Mouse (Mus musculus): ENCODE results near the gene Exph5. TPM values are rescaled to one million over a fixed set of nuclear protein-coding genes. Genes with fewer than 3 reads are reported as not detected.

Exph5 gene
- polyA plus RNA-seq, 1 experiment from 2014 or later: 1.7 TPM

DNA sequence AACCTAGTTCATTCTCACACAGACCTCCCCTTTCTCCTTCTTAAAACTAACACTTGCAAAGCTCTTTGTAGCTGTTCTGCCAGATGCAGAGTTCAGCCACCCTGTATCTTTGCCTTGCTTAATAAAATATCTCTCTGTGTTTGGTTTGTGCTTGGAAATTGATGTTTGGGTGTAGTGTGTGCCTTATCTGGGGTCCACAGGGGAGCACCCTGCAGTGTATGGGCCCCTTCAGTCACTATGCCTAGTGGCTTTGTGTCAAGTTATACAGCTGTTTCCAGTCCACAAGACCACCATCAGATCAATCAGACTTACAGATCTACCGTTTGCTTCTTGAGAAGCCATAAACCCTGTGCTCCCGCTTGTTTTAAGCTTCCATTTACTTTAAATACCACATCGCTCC is 108.0 kb downstream of the Exph5 start:
- Histone ChIP-seq H3K9me3 (ENCODE audit: control insufficient read depth, low read length) (no peaks in the 10 kb centered on the region), H3K27ac (ENCODE audit: low read depth, low read length) (no peak overlapping the region), H3K27me3 (ENCODE audit: control insufficient read depth, insufficient read depth, low read length) (no peaks in the 10 kb centered on the region), H3K4me1 (replicated peaks; ENCODE audit: control insufficient read depth, insufficient read depth, low read length) (no peaks in the 10 kb centered on the region), H3K4me3 (ENCODE audit: low read depth, low read length) (no peak overlapping the region), H3K4me2 (replicated peaks; ENCODE audit: low read depth, low read length) (no peak overlapping the region), H3K9ac (ENCODE audit: low read depth, low read length) (no peak overlapping the region), H3K36me3 (ENCODE audit: control insufficient read depth, insufficient read depth, low read length) (no peaks in the 10 kb centered on the region)
- ATAC-seq (ENCODE audit: low FRiP score): no peak
- WGBS: 95% methylated on average over 3 of the region's 3 CpGs
- DNase-seq (ENCODE audit: low spot score): no peak

DNA sequence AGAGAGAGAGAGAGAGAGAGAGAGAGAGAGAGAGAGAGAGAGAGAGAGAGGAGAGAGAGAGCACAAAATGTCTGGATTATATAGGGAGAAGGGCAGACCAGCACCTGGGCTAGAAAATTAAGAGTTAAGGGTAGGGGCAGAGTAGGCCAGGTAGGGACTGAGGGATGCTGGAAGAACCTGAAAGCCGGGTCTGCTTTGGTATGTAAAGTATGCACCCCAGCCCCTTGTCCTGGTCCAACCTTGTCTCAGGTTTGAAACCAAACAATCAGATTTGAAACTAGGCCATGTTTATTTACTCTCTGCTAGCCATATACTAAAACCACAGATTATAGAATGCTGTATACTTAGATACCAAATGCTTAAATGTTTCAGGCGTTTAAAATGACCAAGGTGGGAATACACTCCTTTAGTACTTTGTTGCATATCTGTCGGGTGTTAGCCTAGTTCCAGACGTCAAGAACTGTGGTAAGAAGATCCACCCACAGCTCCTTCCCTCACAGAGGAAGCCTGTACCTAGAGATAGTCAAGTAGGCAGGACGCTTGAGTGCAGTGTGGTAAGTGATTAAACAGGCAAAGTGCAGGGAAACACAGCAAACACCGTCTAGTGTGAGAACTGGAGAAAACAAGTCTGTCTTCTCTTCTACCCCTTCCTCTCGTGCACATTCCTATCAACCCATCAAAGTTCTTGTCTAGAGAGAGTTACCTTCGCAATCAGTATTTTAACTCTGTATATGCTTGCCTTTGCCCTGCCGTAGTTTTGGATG is 120.8 kb downstream of the Exph5 start:
- Histone ChIP-seq H3K27me3 (ENCODE audit: control insufficient read depth, insufficient read depth, low read length) (no peaks in the 10 kb centered on the region), H3K4me1 (replicated peaks; ENCODE audit: control insufficient read depth, insufficient read depth, low read length) (no peaks in the 10 kb centered on the region), H3K9ac (ENCODE audit: low read depth, low read length) (no peak overlapping the region), H3K27ac (ENCODE audit: low read depth, low read length) (no peak overlapping the region), H3K4me3 (ENCODE audit: low read depth, low read length) (no peak overlapping the region), H3K9me3 (ENCODE audit: control insufficient read depth, low read length) (no peaks in the 10 kb centered on the region), H3K4me2 (replicated peaks; ENCODE audit: low read depth, low read length) (no peak overlapping the region), H3K36me3 (ENCODE audit: control insufficient read depth, insufficient read depth, low read length) (no peaks in the 10 kb centered on the region)
- 77% methylated on average over 9 of the region's 9 CpGs for WGBS
- ATAC-seq (ENCODE audit: low FRiP score) (no peak), DNase-seq (ENCODE audit: low spot score) (no peak)

DNA sequence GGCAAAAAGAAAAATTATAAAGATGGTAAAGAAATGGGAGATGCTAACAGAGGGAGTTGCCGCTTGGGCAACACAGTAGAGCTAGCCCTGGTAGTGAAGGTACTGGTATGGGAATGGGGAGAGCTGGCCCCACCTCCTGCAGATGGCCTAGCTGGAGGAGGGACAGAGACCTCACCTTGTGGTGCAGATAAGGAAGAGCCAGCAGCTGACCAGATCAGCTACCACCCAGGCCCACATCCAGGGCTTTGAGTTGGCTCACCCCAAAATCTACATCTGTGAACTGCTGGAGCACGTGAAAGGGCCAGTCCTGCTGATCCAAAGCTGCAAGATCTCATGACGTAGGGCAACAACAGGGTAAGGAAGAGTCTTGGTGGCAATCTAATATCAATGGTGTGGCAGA is 125.3 kb downstream of the Exph5 start:
- Histone ChIP-seq H3K36me3 (ENCODE audit: control insufficient read depth, insufficient read depth, low read length) (no peaks in the 10 kb centered on the region), H3K9me3 (ENCODE audit: control insufficient read depth, low read length) (no peaks in the 10 kb centered on the region), H3K27ac (ENCODE audit: low read depth, low read length) (no peak overlapping the region), H3K9ac (ENCODE audit: low read depth, low read length) (no peak overlapping the region), H3K4me1 (replicated peaks; ENCODE audit: control insufficient read depth, insufficient read depth, low read length) (no peaks in the 10 kb centered on the region), H3K4me2 (replicated peaks; ENCODE audit: low read depth, low read length) (no peak overlapping the region), H3K4me3 (ENCODE audit: low read depth, low read length) (no peak overlapping the region), H3K27me3 (ENCODE audit: control insufficient read depth, insufficient read depth, low read length) (no peaks in the 10 kb centered on the region)
- ATAC-seq (ENCODE audit: low FRiP score) (no peak), DNase-seq (ENCODE audit: low spot score) (no peak)
- WGBS: 86% methylated on average over 3 of the region's 3 CpGs

Other genes starting within 250 kb of the Exph5 start
- 33.5 and 34.2 TPM in 2 replicates for gene Ddx10, start 53.6 kb upstream of the Exph5 start, polyA plus RNA-seq (2014; fragmentation: Nextera tagmentation; extraction: Ambion mirVana)
- gene Kdelc2, start 82.4 kb downstream of the Exph5 start, polyA plus RNA-seq (2014; fragmentation: Nextera tagmentation; extraction: Ambion mirVana): 10.4 and 11.7 TPM in 2 replicates
- 0.39 and 0.46 TPM in 2 replicates for gene 4930550C14Rik, start 100.7 kb downstream of the Exph5 start, polyA plus RNA-seq (2014; fragmentation: Nextera tagmentation; extraction: Ambion mirVana)
- 17.9 and 23.3 TPM in 2 replicates for gene Atm, start 235.1 kb downstream of the Exph5 start, polyA plus RNA-seq (2014; fragmentation: Nextera tagmentation; extraction: Ambion mirVana)
- gene Npat, start 235.4 kb downstream of the Exph5 start, polyA plus RNA-seq (2014; fragmentation: Nextera tagmentation; extraction: Ambion mirVana): 20.3 and 21.3 TPM in 2 replicates

Data from hindbrain, embryonic 11.5 days (tissue).